Mouse (Mus musculus) cerebellum, adult 2 months (tissue): Measurements from ENCODE around the gene Unc119b. TPM values are rescaled to one million over a fixed set of nuclear protein-coding genes. Genes with fewer than 3 reads are reported as not detected.
"Not testable (repeated sequence)": the region's sequence is repeated elsewhere in the genome, so short reads cannot be mapped to it uniquely, and the experiment has no call there.

Experiments used
- DNase-seq, 2 experiments: peaks; one replicate each; pipeline ENCODE4 v3.0.0; 2021
- H3K27ac ChIP-seq: fragments of 200-500 bp; 2 replicates; pipeline ENCODE4 v1.5.1; 2012; ENCODE audit warnings: low read length, control low read depth, inconsistent platforms; ENCODE audit not compliant: insufficient read depth
- H3K27me3 ChIP-seq: fragments of 200-500 bp; 2 replicates; pipeline ENCODE4 v1.6.1; 2012; ENCODE audit warnings: inconsistent platforms, mild to moderate bottlenecking, low read length, moderate library complexity; ENCODE audit not compliant: control insufficient read depth, insufficient read depth
- H3K4me1 ChIP-seq: fragments of 200-500 bp; 2 replicates; pipeline ENCODE4 v1.6.1; 2011; ENCODE audit warnings: low read length; ENCODE audit not compliant: control insufficient read depth, insufficient read depth
- H3K4me3 ChIP-seq: fragments of 200-500 bp; replicated peaks from 2 replicates; pipeline ENCODE3; 2011; ENCODE audit warnings: mild to moderate bottlenecking, low read depth, low read length, control low read depth; ENCODE audit not compliant: insufficient read depth
- CTCF ChIP-seq: fragments of 200-500 bp; IDR thresholded peaks from 2 replicates; pipeline ENCODE4 v1.5.1; 2011; ENCODE audit warnings: low read depth, mild to moderate bottlenecking, control low read depth, low read length, moderate library complexity, borderline replicate concordance; ENCODE audit not compliant: insufficient read depth
- POLR2A ChIP-seq: fragments of 200-500 bp; IDR thresholded peaks from 2 replicates; pipeline ENCODE4 v1.6.1; 2011; ENCODE audit warnings: low read length, control low read depth, borderline replicate concordance; ENCODE audit not compliant: insufficient read depth
- WGBS: fragments of 180-500 bp; shearing (Covaris S2); methylation state at CpG from one replicate; pipeline ENCODE4 v1.1.7; 2018; 5-methylcytosine and 5-hydroxymethylcytosine counted together
- polyA plus RNA-seq: library from polyadenylated mRNA; depleted of rRNA; stranded (reverse); fragments of >200 nt; gene quantifications from 2 replicates; pipeline ENCODE4 v1.2.3, GENCODE M21; 2012

The Unc119b gene
- polyA plus RNA-seq, 1 experiment = 34.0 TPM

GRCm38 (mm10) chr5:115155156-115155631, 20.4 kb upstream of the Unc119b start:
- H3K4me1 ChIP-seq = peaks cover 25% of the 10 kb centered on the region; the same call in 1 of the 2 replicates
- no peaks in the 10 kb centered on the region for H3K27me3 ChIP-seq
- DNase-seq = no peak
- no peak for TF ChIP-seq CTCF
- WGBS = 47% methylated on average over 13 of the region's 13 CpGs
- H3K27ac ChIP-seq = no peak overlapping the region
- no peak overlapping the region for H3K4me3 ChIP-seq

GRCm38 (mm10) chr5:115152132-115152956, 17.6 kb upstream of the Unc119b start:
- peaks cover 25% of the 10 kb centered on the region; the same call in 1 of the 2 replicates for H3K4me1 ChIP-seq
- 66% methylated on average over 8 of the region's 8 CpGs for WGBS
- H3K27ac ChIP-seq = no peak overlapping the region
- TF ChIP-seq POLR2A (no peak), CTCF (no peak)
- DNase-seq = no peak
- no peak overlapping the region for H3K4me3 ChIP-seq
- H3K27me3 ChIP-seq = no peaks in the 10 kb centered on the region

- H3K27me3 ChIP-seq = no peaks in the 10 kb centered on the region
- H3K4me3 ChIP-seq = no peak overlapping the region
- no peak overlapping the region for H3K27ac ChIP-seq
- TF ChIP-seq POLR2A = no peak
- TF ChIP-seq CTCF = no peak
- peaks cover 22% of the 10 kb centered on the region; the same call in 1 of the 2 replicates for H3K4me1 ChIP-seq
- WGBS = 80% methylated on average over 13 of the region's 13 CpGs
- no peak for DNase-seq
These were observed 16.7 kb upstream of the Unc119b start for GRCm38 (mm10) chr5:115151457-115151856.

- 83% methylated on average over 5 of the region's 5 CpGs for WGBS
- no peak for DNase-seq
- Histone ChIP-seq H3K27ac (no peak overlapping the region), H3K4me1 (peaks cover 18% of the 10 kb centered on the region; the same call in 1 of the 2 replicates), H3K4me3 (no peak overlapping the region), H3K27me3 (no peaks in the 10 kb centered on the region)
- TF ChIP-seq CTCF = no peak
- no peak for TF ChIP-seq POLR2A
These were observed 16.2 kb upstream of the Unc119b start for GRCm38 (mm10) chr5:115150991-115151390.

- Histone ChIP-seq H3K27me3 (no peaks in the 10 kb centered on the region), H3K4me3 (no peak overlapping the region), H3K27ac (no peak overlapping the region), H3K4me1 (peaks cover 9% of the 10 kb centered on the region; the same call in 1 of the 2 replicates)
- TF ChIP-seq POLR2A = no peak
- no peak for TF ChIP-seq CTCF
- WGBS = 92% methylated on average over 14 of the region's 14 CpGs
- no peak for DNase-seq
These were observed 15.1 kb upstream of the Unc119b start for GRCm38 (mm10) chr5:115149675-115150459.

- H3K27me3 ChIP-seq, DNase-seq, H3K4me3 ChIP-seq, H3K4me1 ChIP-seq, H3K27ac ChIP-seq: not testable (repeated sequence)
- no CpG with 5 or more reads among the region's 1 CpGs for WGBS
These were observed 14.1 kb upstream of the Unc119b start for GRCm38 (mm10) chr5:115148872-115149271.

GRCm38 (mm10) chr5:115148378-115148777, 13.6 kb upstream of the Unc119b start:
- WGBS = 91% methylated on average over 8 of the region's 8 CpGs
- Histone ChIP-seq H3K27me3 (no peaks in the 10 kb centered on the region), H3K4me3 (no peak overlapping the region), H3K27ac (no peak overlapping the region), H3K4me1 (peaks cover 10% of the 10 kb centered on the region; the same call in 1 of the 2 replicates)
- no peak for TF ChIP-seq POLR2A
- no peak for DNase-seq

GRCm38 (mm10) chr5:115147388-115147787, 12.6 kb upstream of the Unc119b start:
- TF ChIP-seq CTCF (no peak), POLR2A (no peak)
- Histone ChIP-seq H3K4me1 (peaks cover 15% of the 10 kb centered on the region), H3K4me3 (no peak overlapping the region), H3K27ac (no peak overlapping the region), H3K27me3 (no peaks in the 10 kb centered on the region)
- 90% methylated on average over 3 of the region's 3 CpGs for WGBS
- DNase-seq = no peak
